Mouse (Mus musculus) heart, postnatal 0 days (tissue): ENCODE data around the gene Emd.

Source experiments
- CTCF ChIP-seq: IDR thresholded peaks from 2 replicates; pipeline ENCODE4 v1.5.1; 2016; ENCODE audit warnings: antibody characterized with exemption, control low read depth, low read depth
- EP300 ChIP-seq: IDR thresholded peaks from 2 replicates; pipeline ENCODE4 v1.6.1; 2016; ENCODE audit warnings: antibody characterized with exemption, low read depth

DNA sequence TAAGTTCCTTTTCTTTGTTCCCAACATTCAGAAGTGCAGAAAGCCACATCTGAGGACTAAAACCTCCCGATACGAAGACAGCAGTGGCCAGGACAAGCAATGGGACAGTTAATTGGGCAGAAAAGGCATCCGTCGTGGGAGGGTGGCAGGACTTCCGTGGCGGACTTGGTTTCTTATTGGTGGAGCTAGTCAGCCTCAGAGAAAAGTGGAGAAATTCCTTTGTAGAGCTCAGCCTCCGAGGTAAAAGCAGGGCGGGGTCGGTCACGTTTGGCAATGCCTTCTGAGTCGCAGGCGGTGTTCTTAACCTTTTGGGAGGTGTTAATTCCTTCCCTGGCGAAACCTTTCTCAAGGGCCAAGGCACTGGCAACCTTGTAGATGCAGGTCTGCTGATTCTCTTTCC lies 35.0 kb upstream of the Emd start:
- TF ChIP-seq CTCF (no peak), EP300 (no peak)
